Mouse (Mus musculus) G1E (cell line): Measurements from ENCODE around the gene Olfr430. TPM values are rescaled to one million over a fixed set of nuclear protein-coding genes. Genes with fewer than 3 reads are reported as not detected.

Experiments used
- ATAC-seq: 2 replicates; pipeline ENCODE4 v1.8.0; 2016; ENCODE audit warnings: mild to moderate bottlenecking; ENCODE audit not compliant: insufficient number of reproducible peaks, poor library complexity, low FRiP score, severe bottlenecking; ENCODE audit errors: extremely low read depth
- DNase-seq: peaks from one replicate; pipeline ENCODE4 v3.0.0; 2012; ENCODE audit warnings: low spot score
- H3K27me3 ChIP-seq: 2 replicates; pipeline ENCODE4 v1.6.1; 2012; ENCODE audit warnings: mild to moderate bottlenecking, low read length, inconsistent platforms; ENCODE audit not compliant: insufficient read depth
- H3K36me3 ChIP-seq: replicated peaks from 2 replicates; pipeline ENCODE3; 2012; ENCODE audit warnings: mild to moderate bottlenecking, inconsistent platforms
- H3K4me1 ChIP-seq: 2 replicates; pipeline ENCODE4 v1.6.1; 2012; ENCODE audit warnings: low read depth, low read length, inconsistent platforms, mixed read lengths; ENCODE audit not compliant: insufficient read depth
- H3K4me3 ChIP-seq: 2 replicates; pipeline ENCODE4 v1.5.1; 2012; ENCODE audit warnings: low read depth, mild to moderate bottlenecking, inconsistent platforms, low read length, moderate library complexity, mixed read lengths
- H3K9me3 ChIP-seq: replicated peaks from 2 replicates; pipeline ENCODE4 v1.6.1; 2012; ENCODE audit warnings: inconsistent platforms
- CTCF ChIP-seq: IDR thresholded peaks from 2 replicates; pipeline ENCODE4 v1.5.1; 2012; ENCODE audit warnings: low read depth, low read length, inconsistent platforms, mixed read lengths
- GATA1 ChIP-seq: IDR thresholded peaks from 2 replicates; pipeline ENCODE4 v1.6.1; 2012; ENCODE audit warnings: borderline replicate concordance, low read length, inconsistent platforms, mixed read lengths
- GATA2 ChIP-seq: IDR thresholded peaks from 2 replicates; pipeline ENCODE4 v1.6.1; 2012; ENCODE audit warnings: low read depth, low read length, inconsistent platforms, borderline replicate concordance
- POLR2AphosphoS5 ChIP-seq: IDR thresholded peaks from 2 replicates; pipeline ENCODE4 v1.6.1; 2012; ENCODE audit warnings: low read depth, low read length, inconsistent platforms; ENCODE audit not compliant: insufficient replicate concordance
- TAL1 ChIP-seq: conservative IDR thresholded peaks from 2 replicates; pipeline ENCODE4 v1.6.1; 2012; ENCODE audit warnings: low read depth, low read length, inconsistent platforms, mixed read lengths
- polyA plus RNA-seq: library from polyadenylated mRNA; stranded (reverse); fragments of >175 nt; gene quantifications from 2 replicates; pipeline ENCODE4 v1.2.3, GENCODE M21; 2012
- total RNA-seq, 2 experiments: library from RNA; stranded (forward) in 1 of 2; stranded (reverse) in 1 of 2; fragments of 200-1000 nt in 1 of 2; fragments of >200 nt in 1 of 2; fragmentation: Nextera tagmentation in 1 of 2; gene quantifications; 2 replicates each; pipeline ENCODE4 v1.2.3; 2014 to 2017

Olfr430 gene
- total and polyA plus RNA-seq, 3 experiments, result not detected

- ATAC-seq (no peak), DNase-seq (no peak)
- no peaks in the 10 kb centered on the region for H3K4me1 ChIP-seq
- TF ChIP-seq POLR2AphosphoS5 (no peak), TAL1 (no peak), GATA2 (no peak), GATA1 (no peak), CTCF (no peak)
- H3K36me3 ChIP-seq, result no peaks in the 10 kb centered on the region
- no peak overlapping the region for H3K4me3 ChIP-seq
- no peaks in the 10 kb centered on the region for H3K27me3 ChIP-seq
- H3K9me3 ChIP-seq, result peaks cover 6% of the 10 kb centered on the region
These were observed 13.4 kb upstream of the Olfr430 start for GRCm38 (mm10) chr1:174052981-174053380.

GRCm38 (mm10) chr1:174055248-174055647 is 11.2 kb upstream of the Olfr430 start:
- DNase-seq (no peak), ATAC-seq (no peak)
- Histone ChIP-seq H3K4me1 (no peaks in the 10 kb centered on the region), H3K9me3 (peaks cover 6% of the 10 kb centered on the region), H3K27me3 (no peaks in the 10 kb centered on the region), H3K4me3 (no peak overlapping the region), H3K36me3 (no peaks in the 10 kb centered on the region)
- TF ChIP-seq GATA1, result no peak
- TF ChIP-seq TAL1, result no peak
- TF ChIP-seq GATA2, result no peak
- TF ChIP-seq POLR2AphosphoS5, result no peak
- TF ChIP-seq CTCF, result no peak

- no peak for DNase-seq
- no peak within 1 kb of the TSS for H3K4me3 ChIP-seq
- H3K36me3 ChIP-seq, result no peaks in the 10 kb centered on the region
- TF ChIP-seq POLR2AphosphoS5, result no peak
- no peak for TF ChIP-seq CTCF
- no peak for TF ChIP-seq GATA1
- TF ChIP-seq GATA2, result no peak
- no peak for TF ChIP-seq TAL1
- H3K4me1 ChIP-seq, result no peaks in the 10 kb centered on the region
- no peak for ATAC-seq
- H3K9me3 ChIP-seq, result 0 out of 2 replicates have a peak, but pooled peaks cover 3% of the 10 kb centered on the region
- H3K27me3 ChIP-seq, result no peaks in the 10 kb centered on the region
These were observed 17.6 kb downstream of the Olfr430 start, which contains the start of gene Olfr429 for GRCm38 (mm10) chr1:174084031-174084430. Gene Olfr429, plus strand, starts transcription at chr1:174084331.

GRCm38 (mm10) chr1:174096591-174096990 is 30.2 kb downstream of the Olfr430 start, which contains the start of gene Olfr427:
Gene Olfr427, plus strand, starts transcription at chr1:174096891.
- no peak for ATAC-seq
- Histone ChIP-seq H3K9me3 (0 out of 2 replicates have a peak, but pooled peaks cover under 1% of the 10 kb centered on the region), H3K4me1 (no peaks in the 10 kb centered on the region), H3K27me3 (no peaks in the 10 kb centered on the region), H3K4me3 (no peak within 1 kb of the TSS), H3K36me3 (no peaks in the 10 kb centered on the region)
- DNase-seq, result no peak
- no peak for TF ChIP-seq GATA1

- Histone ChIP-seq H3K4me3 (no peak overlapping the region), H3K36me3 (no peaks in the 10 kb centered on the region), H3K9me3 (no peaks in the 10 kb centered on the region), H3K27me3 (no peaks in the 10 kb centered on the region), H3K4me1 (no peaks in the 10 kb centered on the region)
- ATAC-seq (no peak), DNase-seq (no peak)
- no peak for TF ChIP-seq TAL1
- no peak for TF ChIP-seq POLR2AphosphoS5
- no peak for TF ChIP-seq GATA2
- no peak for TF ChIP-seq GATA1
- TF ChIP-seq CTCF, result no peak
These were observed 37.3 kb downstream of the Olfr430 start for GRCm38 (mm10) chr1:174103735-174104134.

- H3K4me1 ChIP-seq, result no peaks in the 10 kb centered on the region
- no peaks in the 10 kb centered on the region for H3K27me3 ChIP-seq
- no peaks in the 10 kb centered on the region for H3K9me3 ChIP-seq
- DNase-seq (no peak), ATAC-seq (no peak)
- H3K4me3 ChIP-seq, result no peak within 1 kb of the TSS
- no peak for TF ChIP-seq CTCF
- no peak for TF ChIP-seq POLR2AphosphoS5
- TF ChIP-seq TAL1, result no peak
- TF ChIP-seq GATA1, result no peak
- no peak for TF ChIP-seq GATA2
- H3K36me3 ChIP-seq, result no peaks in the 10 kb centered on the region
These were observed 54.7 kb downstream of the Olfr430 start, which contains the start of gene Olfr231 for GRCm38 (mm10) chr1:174121062-174121461. Gene Olfr231, minus strand, starts transcription at chr1:174121162.

Other genes with a start within 250 kb of the Olfr430 start
- gene Ifi211, start 153.6 kb upstream of the Olfr430 start, total RNA-seq (2014; fragmentation: Nextera tagmentation), result not detected in 2 replicates
- not detected in 2 replicates for gene Ifi211, start 153.6 kb upstream of the Olfr430 start, total RNA-seq (2017)
- gene Ifi211, start 153.6 kb upstream of the Olfr430 start, polyA plus RNA-seq, result not detected in 2 replicates
- gene Mndal, start 124.1 kb upstream of the Olfr430 start, total RNA-seq (2014; fragmentation: Nextera tagmentation), result not detected in 2 replicates
- 0.22 TPM in 1 of 2 replicates, not detected in the other for gene Mndal, start 124.1 kb upstream of the Olfr430 start, total RNA-seq (2017)
- not detected in 2 replicates for gene Mndal, start 124.1 kb upstream of the Olfr430 start, polyA plus RNA-seq
- gene Ifi203, start 123.9 kb upstream of the Olfr430 start, total RNA-seq (2014; fragmentation: Nextera tagmentation), result not detected in 2 replicates
- 0.23 and 0.38 TPM in 2 replicates for gene Ifi203, start 123.9 kb upstream of the Olfr430 start, total RNA-seq (2017)
- not detected in 2 replicates for gene Ifi203, start 123.9 kb upstream of the Olfr430 start, polyA plus RNA-seq
- not detected in 2 replicates for gene Ifi202b, start 83.9 kb upstream of the Olfr430 start, total RNA-seq (2014; fragmentation: Nextera tagmentation)
- 0.11 and 0.17 TPM in 2 replicates for gene Ifi202b, start 83.9 kb upstream of the Olfr430 start, total RNA-seq (2017)
- gene Ifi202b, start 83.9 kb upstream of the Olfr430 start, polyA plus RNA-seq, result not detected in 2 replicates
- gene Ifi205, start 34.8 kb upstream of the Olfr430 start, total RNA-seq (2014; fragmentation: Nextera tagmentation), result not detected in 2 replicates
- 0.22 TPM in 1 of 2 replicates, not detected in the other for gene Ifi205, start 34.8 kb upstream of the Olfr430 start, total RNA-seq (2017)
- gene Ifi205, start 34.8 kb upstream of the Olfr430 start, polyA plus RNA-seq, result not detected in 2 replicates
- gene Olfr433, start 25.9 kb upstream of the Olfr430 start, total RNA-seq (2014; fragmentation: Nextera tagmentation), result not detected in 2 replicates
- gene Olfr433, start 25.9 kb upstream of the Olfr430 start, total RNA-seq (2017), result 0.11 TPM in 1 of 2 replicates, not detected in the other
- not detected in 2 replicates for gene Olfr433, start 25.9 kb upstream of the Olfr430 start, polyA plus RNA-seq
- gene Olfr432, start 17.4 kb upstream of the Olfr430 start, total RNA-seq (2014; fragmentation: Nextera tagmentation), result not detected in 2 replicates
- gene Olfr432, start 17.4 kb upstream of the Olfr430 start, total RNA-seq (2017), result 0.05 and 0.06 TPM in 2 replicates
- not detected in 2 replicates for gene Olfr432, start 17.4 kb upstream of the Olfr430 start, polyA plus RNA-seq
- gene Olfr429, start 17.7 kb downstream of the Olfr430 start, total RNA-seq (2014; fragmentation: Nextera tagmentation), result not detected in 2 replicates
- not detected in 2 replicates for gene Olfr429, start 17.7 kb downstream of the Olfr430 start, total RNA-seq (2017)
- gene Olfr429, start 17.7 kb downstream of the Olfr430 start, polyA plus RNA-seq, result not detected in 2 replicates
- not detected in 2 replicates for gene Olfr427, start 30.3 kb downstream of the Olfr430 start, total RNA-seq (2014; fragmentation: Nextera tagmentation)
- gene Olfr427, start 30.3 kb downstream of the Olfr430 start, total RNA-seq (2017), result 0.11 and 0.35 TPM in 2 replicates
- gene Olfr427, start 30.3 kb downstream of the Olfr430 start, polyA plus RNA-seq, result not detected in 2 replicates
- gene Olfr231, start 54.6 kb downstream of the Olfr430 start, total RNA-seq (2014; fragmentation: Nextera tagmentation), result not detected in 2 replicates
- gene Olfr231, start 54.6 kb downstream of the Olfr430 start, total RNA-seq (2017), result 0.23 TPM in 1 of 2 replicates, not detected in the other
- gene Olfr231, start 54.6 kb downstream of the Olfr430 start, polyA plus RNA-seq, result not detected in 2 replicates
- not detected in 2 replicates for gene Olfr424, start 64.9 kb downstream of the Olfr430 start, total RNA-seq (2014; fragmentation: Nextera tagmentation)
- gene Olfr424, start 64.9 kb downstream of the Olfr430 start, total RNA-seq (2017), result 0.12 TPM in 1 of 2 replicates, not detected in the other
- not detected in 2 replicates for gene Olfr424, start 64.9 kb downstream of the Olfr430 start, polyA plus RNA-seq
- gene Olfr420, start 89.0 kb downstream of the Olfr430 start, total RNA-seq (2014; fragmentation: Nextera tagmentation), result not detected in 2 replicates
- 0.06 and 0.11 TPM in 2 replicates for gene Olfr420, start 89.0 kb downstream of the Olfr430 start, total RNA-seq (2017)
- gene Olfr420, start 89.0 kb downstream of the Olfr430 start, polyA plus RNA-seq, result not detected in 2 replicates
- gene Spta1, start 106.2 kb downstream of the Olfr430 start, total RNA-seq (2014; fragmentation: Nextera tagmentation), result 66.5 and 113 TPM in 2 replicates
- gene Spta1, start 106.2 kb downstream of the Olfr430 start, total RNA-seq (2017), result 66.3 and 77.0 TPM in 2 replicates
- gene Spta1, start 106.2 kb downstream of the Olfr430 start, polyA plus RNA-seq, result 2.6 and 3.1 TPM in 2 replicates
- not detected in 2 replicates for gene Olfr419, start 185.5 kb downstream of the Olfr430 start, total RNA-seq (2014; fragmentation: Nextera tagmentation)
- 0.11 and 0.12 TPM in 2 replicates for gene Olfr419, start 185.5 kb downstream of the Olfr430 start, total RNA-seq (2017)
- gene Olfr419, start 185.5 kb downstream of the Olfr430 start, polyA plus RNA-seq, result not detected in 2 replicates